Mouse (Mus musculus): Measurements from ENCODE around the gene Myoz2. TPM values are rescaled to one million over a fixed set of nuclear protein-coding genes. Genes with fewer than 3 reads are reported as not detected.

Myoz2 gene
- polyA plus RNA-seq, 1 experiment from 2014 or later = not detected

- under 1% methylated on average over 79 of the region's 94 CpGs for WGBS (ENCODE audit: missing documents)
- Histone ChIP-seq H3K4me3 (ENCODE audit: inconsistent target) (peak within 1 kb of the TSS; percentile 77), H3K36me3 (ENCODE audit: inconsistent target) (no peaks in the 10 kb centered on the region), H3K27ac (0 out of 2 replicates have a peak within 1 kb of the TSS, but pooled peaks have one; percentile 17), H3K79me2 (ENCODE audit: inconsistent target) (no peaks in the 10 kb centered on the region; the same call in 1 of the 2 replicates)
Observed at GRCm38 (mm10) chr3:122984249-122985182, 50.3 kb downstream of the Myoz2 start, which contains the start of gene Usp53. Gene Usp53, minus strand, starts transcription at chr3:122984510.

- under 1% methylated on average over 30 of the region's 30 CpGs for WGBS (ENCODE audit: missing documents)
- peak overlapping the region; percentile 77 for H3K4me3 ChIP-seq (ENCODE audit: inconsistent target)
- no peaks in the 10 kb centered on the region for H3K36me3 ChIP-seq (ENCODE audit: inconsistent target)
- H3K79me2 ChIP-seq (ENCODE audit: inconsistent target) = no peaks in the 10 kb centered on the region; the same call in 1 of the 2 replicates
- H3K27ac ChIP-seq = 0 out of 2 replicates have a peak overlapping the region, but pooled peaks have one; percentile 17
Observed at GRCm38 (mm10) chr3:122983849-122984248, 51.0 kb downstream of the Myoz2 start.

GRCm38 (mm10) chr3:122975964-122976363 lies 58.9 kb downstream of the Myoz2 start:
- Histone ChIP-seq H3K79me2 (ENCODE audit: inconsistent target) (no peaks in the 10 kb centered on the region), H3K4me3 (ENCODE audit: inconsistent target) (no peak overlapping the region), H3K36me3 (ENCODE audit: inconsistent target) (no peaks in the 10 kb centered on the region), H3K27ac (no peak overlapping the region)
- WGBS (ENCODE audit: missing documents) = 100% methylated on average over 1 of the region's 1 CpGs

- H3K36me3 ChIP-seq (ENCODE audit: inconsistent target) = no peaks in the 10 kb centered on the region
- WGBS (ENCODE audit: missing documents) = 77% methylated on average over 4 of the region's 4 CpGs
- no peaks in the 10 kb centered on the region for H3K79me2 ChIP-seq (ENCODE audit: inconsistent target)
- H3K27ac ChIP-seq = no peak overlapping the region
- H3K4me3 ChIP-seq (ENCODE audit: inconsistent target) = no peak overlapping the region
Observed at GRCm38 (mm10) chr3:122975363-122975762, 59.5 kb downstream of the Myoz2 start.

- Histone ChIP-seq H3K27ac (no peak overlapping the region), H3K36me3 (ENCODE audit: inconsistent target) (no peaks in the 10 kb centered on the region), H3K4me3 (ENCODE audit: inconsistent target) (no peak overlapping the region), H3K79me2 (ENCODE audit: inconsistent target) (no peaks in the 10 kb centered on the region)
- WGBS (ENCODE audit: missing documents) = 81% methylated on average over 3 of the region's 3 CpGs
Observed at GRCm38 (mm10) chr3:122974833-122975232, 60.0 kb downstream of the Myoz2 start.

- H3K36me3 ChIP-seq (ENCODE audit: inconsistent target) = no peaks in the 10 kb centered on the region; the same call in 1 of the 2 replicates
- H3K79me2 ChIP-seq (ENCODE audit: inconsistent target) = no peaks in the 10 kb centered on the region
- H3K4me3 ChIP-seq (ENCODE audit: inconsistent target) = no peak overlapping the region
- no peak overlapping the region for H3K27ac ChIP-seq
- WGBS (ENCODE audit: missing documents) = 75% methylated on average over 3 of the region's 3 CpGs
Observed at GRCm38 (mm10) chr3:122972126-122972822, 62.5 kb downstream of the Myoz2 start.

GRCm38 (mm10) chr3:122968391-122968790 lies 66.4 kb downstream of the Myoz2 start:
- 91% methylated on average over 9 of the region's 9 CpGs for WGBS (ENCODE audit: missing documents)
- H3K4me3 ChIP-seq (ENCODE audit: inconsistent target) = no peak overlapping the region
- no peaks in the 10 kb centered on the region; the same call in 1 of the 2 replicates for H3K36me3 ChIP-seq (ENCODE audit: inconsistent target)
- H3K79me2 ChIP-seq (ENCODE audit: inconsistent target) = no peaks in the 10 kb centered on the region
- H3K27ac ChIP-seq = no peak overlapping the region

- Histone ChIP-seq H3K36me3 (ENCODE audit: inconsistent target) (no peaks in the 10 kb centered on the region; the same call in 1 of the 2 replicates), H3K27ac (no peak overlapping the region), H3K79me2 (ENCODE audit: inconsistent target) (no peaks in the 10 kb centered on the region), H3K4me3 (ENCODE audit: inconsistent target) (no peak overlapping the region)
- WGBS (ENCODE audit: missing documents) = 19% methylated on average over 5 of the region's 5 CpGs
Observed at GRCm38 (mm10) chr3:122964301-122964700, 70.5 kb downstream of the Myoz2 start.

Other genes with a start within 250 kb of the Myoz2 start
- gene Fabp2, start 139.9 kb downstream of the Myoz2 start, polyA plus RNA-seq (2018) = not detected in 3 replicates
- not detected in 3 replicates for gene Gm10959, start 115.7 kb downstream of the Myoz2 start, polyA plus RNA-seq (2018)
- gene 1810037I17Rik, start 110.8 kb downstream of the Myoz2 start, polyA plus RNA-seq (2018) = 40.3 to 69.6 TPM (median 50.2 TPM) in 3 replicates
- 1.4 to 1.8 TPM (median 1.5 TPM) in 3 replicates for gene Usp53, start 50.5 kb downstream of the Myoz2 start, polyA plus RNA-seq (2018)
- 0.02 to 0.23 TPM in 2 of 3 replicates, not detected in the other for gene Synpo2, start 201.1 kb upstream of the Myoz2 start, polyA plus RNA-seq (2018)
- gene Sec24d, start 232.4 kb upstream of the Myoz2 start, polyA plus RNA-seq (2018) = 33.5 to 48.5 TPM (median 39.8 TPM) in 3 replicates